ENCODE assay signal across 18 mouse cellular contexts in genomic region chr7:99804033-99804432, GRCm38 (mm10). TPM values are rescaled to one million over a fixed set of nuclear protein-coding genes. Genes with fewer than 3 reads are reported as not detected.
DNase-seq lines count a peak whose midpoint lies in the region; ATAC-seq and TF ChIP-seq lines count a peak whose summit lies in the region.
"Not testable (repeated sequence)": the region's sequence is repeated elsewhere in the genome, so short reads cannot be mapped to it uniquely, and the experiment has no call there.
"Had no signal": no experiment of that assay in that cellular context is flagged by ENCODE, and none has a peak within 500 bp of the region (broad histone marks: within the 10 kb centered on the region; RNA-seq: fewer than 3 reads in every experiment).

No protein-coding gene starts in this region.

- TF ChIP-seq CTCF in liver, embryonic 14.5 days (IDR thresholded peaks at IDR 0.05; ENCODE audit: low read depth), result not testable (repeated sequence)

- WGBS in liver, embryonic 12.5 days (ENCODE audit: insufficient replicate concordance), result 47% methylated on average over 3 of the region's 3 CpGs
- 40% methylated on average over 3 of the region's 3 CpGs for WGBS in liver, embryonic 14.5 days (ENCODE audit: insufficient replicate concordance)
- WGBS in liver, embryonic 16.5 days (ENCODE audit: insufficient replicate concordance), result 51% methylated on average over 3 of the region's 3 CpGs
- 81% methylated on average over 3 of the region's 3 CpGs for WGBS in stomach, embryonic 15.5 days

- not testable (repeated sequence) for H3K9ac ChIP-seq in liver, embryonic 12.5 days; stomach, embryonic 15.5 days
- H3K9ac ChIP-seq in liver, embryonic 14.5 days (replicated peaks), result peak overlapping the region; percentile 27; the same call in 1 of the 2 replicates
- H3K9ac ChIP-seq in liver, embryonic 16.5 days (ENCODE audit: low read depth, low read length), result 0 out of 2 replicates have a peak overlapping the region, but pooled peaks have one; percentile 43

- not testable (repeated sequence) for TF ChIP-seq EP300 in liver, embryonic 14.5 days (IDR thresholded peaks at IDR 0.05; ENCODE audit: low read depth)

- peak; percentile 56 for DNase-seq in c-Kit-negative CD71-positive TER-119-positive erythroid progenitor cells, embryonic 14.5 days (ENCODE audit: low read depth, low spot score)
- peak; percentile 49 for DNase-seq in heart, adult 11 months
- DNase-seq in liver, result peak; percentile 69
- not testable (repeated sequence) for DNase-seq in liver, embryonic 14.5 days (ENCODE audit: low read depth in 3 of 3, low spot score in 3 of 3)

- peaks cover 12% of the 10 kb centered on the region for H3K9me3 ChIP-seq in erythroblast, embryonic 14.5 days (ENCODE audit: control insufficient read depth, low read length)
- H3K9me3 ChIP-seq in liver, embryonic 12.5 days (replicated peaks); liver, embryonic 14.5 days (ENCODE audit: control insufficient read depth, low read length); liver, embryonic 16.5 days (replicated peaks; ENCODE audit: control insufficient read depth, low read length); stomach, embryonic 15.5 days: not testable (repeated sequence)

- H3K4me2 ChIP-seq in liver, embryonic 12.5 days, result peak overlapping the region; percentile 61
- H3K4me2 ChIP-seq in liver, embryonic 14.5 days (ENCODE audit: low read depth), result peak overlapping the region; percentile 70
- H3K4me2 ChIP-seq in liver, embryonic 16.5 days (ENCODE audit: low read depth, low read length), result peak overlapping the region; percentile 52
- not testable (repeated sequence) for H3K4me2 ChIP-seq in stomach, embryonic 15.5 days

- peak overlapping the region; percentile 85 for H3K27ac ChIP-seq in liver, embryonic 12.5 days
- H3K27ac ChIP-seq in liver, embryonic 14.5 days, result peak overlapping the region; percentile 92
- peak overlapping the region; percentile 91 for H3K27ac ChIP-seq in liver, embryonic 16.5 days (ENCODE audit: low read length)
- H3K27ac ChIP-seq in stomach, embryonic 15.5 days, result not testable (repeated sequence)

- peaks cover 94% of the 10 kb centered on the region for H3K4me1 ChIP-seq in erythroblast, embryonic 14.5 days (ENCODE audit: control insufficient read depth)
- H3K4me1 ChIP-seq in liver, embryonic 12.5 days, result peaks cover 55% of the 10 kb centered on the region
- H3K4me1 ChIP-seq in liver, embryonic 14.5 days (replicated peaks; ENCODE audit: control insufficient read depth in 2 of 2, insufficient read depth in 2 of 2, low read length in 1 of 2), result peaks cover 27 to 37% of the 10 kb centered on the region in 2 experiments
- H3K4me1 ChIP-seq in liver, embryonic 16.5 days (ENCODE audit: control insufficient read depth, low read depth, low read length), result peaks cover 21% of the 10 kb centered on the region
- not testable (repeated sequence) for H3K4me1 ChIP-seq in stomach, embryonic 15.5 days

- H3K4me3 ChIP-seq in erythroblast, embryonic 14.5 days (replicated peaks), result peak overlapping the region; percentile 20
- not testable (repeated sequence) for H3K4me3 ChIP-seq in liver, embryonic 12.5 days; stomach, embryonic 15.5 days (replicated peaks)
- H3K4me3 ChIP-seq in liver, embryonic 14.5 days (ENCODE audit: insufficient read depth in 1 of 2, low read depth in 2 of 2, low read length in 2 of 2), result 0 out of 4 replicates have a peak overlapping the region, but pooled peaks of 1 of the 2 experiments have one; percentile 21
- peak overlapping the region; percentile 29 for H3K4me3 ChIP-seq in liver, embryonic 16.5 days (ENCODE audit: low read depth, low read length)

- peak; percentile 83 for ATAC-seq in liver, embryonic 12.5 days
- ATAC-seq in liver, embryonic 14.5 days (ENCODE audit: insufficient read depth), result peak; percentile 86
- peak; percentile 84 for ATAC-seq in liver, embryonic 16.5 days (ENCODE audit: low read depth)
- ATAC-seq in stomach, embryonic 15.5 days (ENCODE audit: insufficient read depth, low FRiP score, low read depth), result peak; percentile 60; the same call in 1 of the 2 replicates

- H3K27me3 ChIP-seq in erythroblast, embryonic 14.5 days (ENCODE audit: control insufficient read depth); liver, embryonic 14.5 days (ENCODE audit: control insufficient read depth, insufficient read depth, low read length); liver, embryonic 16.5 days (ENCODE audit: control insufficient read depth, insufficient read depth, low read depth, low read length); stomach, embryonic 15.5 days (replicated peaks): not testable (repeated sequence)
- peaks cover 30% of the 10 kb centered on the region for H3K27me3 ChIP-seq in liver, embryonic 12.5 days (replicated peaks)

- peaks cover 39% of the 10 kb centered on the region for H3K36me3 ChIP-seq in erythroblast, embryonic 14.5 days (ENCODE audit: control insufficient read depth)
- H3K36me3 ChIP-seq in liver, embryonic 12.5 days; liver, embryonic 14.5 days (replicated peaks; ENCODE audit: control insufficient read depth, insufficient read depth, low read depth); liver, embryonic 16.5 days (ENCODE audit: control insufficient read depth, insufficient read depth); stomach, embryonic 15.5 days: not testable (repeated sequence)

RNA-seq across cellular contexts. Expression of gene Neu3, which starts 24.2 kb away (rescaled TPM):
- polyA plus RNA-seq in erythroblast, embryonic 14.5 days (2012), result 0.39 and 0.51 TPM in 2 replicates
- 6.2 and 6.4 TPM in 2 replicates for polyA plus RNA-seq in liver, embryonic 12.5 days (2016; fragmentation: Nextera tagmentation; extraction: Ambion mirVana)
- polyA plus RNA-seq in liver, embryonic 14.5 days (2012; rRNA removed), result 3.5 and 4.1 TPM in 2 replicates
- polyA plus RNA-seq in liver, embryonic 14.5 days (2014; fragmentation: Nextera tagmentation; extraction: Ambion mirVana), result 2.9 and 3.2 TPM in 2 replicates
- polyA plus RNA-seq in liver, embryonic 16.5 days (2015; fragmentation: Nextera tagmentation; extraction: Ambion mirVana), result 5.1 and 5.2 TPM in 2 replicates
- 5.4 and 6.0 TPM in 2 replicates for polyA plus RNA-seq in stomach, embryonic 15.5 days (2015; fragmentation: Nextera tagmentation; extraction: Ambion mirVana)

RNA-seq across cellular contexts. Expression of gene Olfr521, which starts 40.7 kb away (rescaled TPM):
- polyA plus RNA-seq in erythroblast, embryonic 14.5 days (2012), result not detected in 2 replicates
- polyA plus RNA-seq in liver, embryonic 12.5 days (2016; fragmentation: Nextera tagmentation; extraction: Ambion mirVana), result not detected in 2 replicates
- not detected in 2 replicates for polyA plus RNA-seq in liver, embryonic 14.5 days (2012; rRNA removed)
- polyA plus RNA-seq in liver, embryonic 14.5 days (2014; fragmentation: Nextera tagmentation; extraction: Ambion mirVana), result not detected in 2 replicates
- not detected in 2 replicates for polyA plus RNA-seq in liver, embryonic 16.5 days (2015; fragmentation: Nextera tagmentation; extraction: Ambion mirVana)
- not detected in 2 replicates for polyA plus RNA-seq in stomach, embryonic 15.5 days (2015; fragmentation: Nextera tagmentation; extraction: Ambion mirVana)
- polyA plus RNA-seq: activated CD4-positive, CD25-positive, alpha-beta regulatory T cell, adult 4 months; C2C12; embryonic facial prominence, embryonic 11.5 days; embryonic facial prominence, embryonic 13.5 days; embryonic facial prominence, embryonic 15.5 days; forebrain, embryonic 11.5 days; forebrain, embryonic 13.5 days; forebrain, embryonic 15.5 days; forebrain, postnatal 0 days; Patski had no signal

RNA-seq across cellular contexts. Expression of gene Xrra1, which starts 54.9 kb away (rescaled TPM):
- 0.03 TPM in 1 of 2 replicates, not detected in the other for polyA plus RNA-seq in erythroblast, embryonic 14.5 days (2012)
- polyA plus RNA-seq in liver, embryonic 12.5 days (2016; fragmentation: Nextera tagmentation; extraction: Ambion mirVana), result 0.10 TPM in 1 of 2 replicates, not detected in the other
- not detected in 2 replicates for polyA plus RNA-seq in liver, embryonic 14.5 days (2012; rRNA removed)
- 0.08 TPM in 1 of 2 replicates, not detected in the other for polyA plus RNA-seq in liver, embryonic 14.5 days (2014; fragmentation: Nextera tagmentation; extraction: Ambion mirVana)
- not detected in 2 replicates for polyA plus RNA-seq in liver, embryonic 16.5 days (2015; fragmentation: Nextera tagmentation; extraction: Ambion mirVana)
- polyA plus RNA-seq in stomach, embryonic 15.5 days (2015; fragmentation: Nextera tagmentation; extraction: Ambion mirVana), result 0.21 and 0.35 TPM in 2 replicates

RNA-seq across cellular contexts. Expression of gene Spcs2, which starts 59.2 kb away (rescaled TPM):
- polyA plus RNA-seq in erythroblast, embryonic 14.5 days (2012), result 2.5 and 5.9 TPM in 2 replicates
- polyA plus RNA-seq in liver, embryonic 12.5 days (2016; fragmentation: Nextera tagmentation; extraction: Ambion mirVana), result 216 and 224 TPM in 2 replicates
- 36.7 and 44.5 TPM in 2 replicates for polyA plus RNA-seq in liver, embryonic 14.5 days (2012; rRNA removed)
- 162 and 171 TPM in 2 replicates for polyA plus RNA-seq in liver, embryonic 14.5 days (2014; fragmentation: Nextera tagmentation; extraction: Ambion mirVana)
- polyA plus RNA-seq in liver, embryonic 16.5 days (2015; fragmentation: Nextera tagmentation; extraction: Ambion mirVana), result 189 and 192 TPM in 2 replicates
- 386 and 415 TPM in 2 replicates for polyA plus RNA-seq in stomach, embryonic 15.5 days (2015; fragmentation: Nextera tagmentation; extraction: Ambion mirVana)
